Mouse (Mus musculus): Measurements from ENCODE around the gene Eml1. TPM values are rescaled to one million over a fixed set of nuclear protein-coding genes. Genes with fewer than 3 reads are reported as not detected.

The Eml1 gene
- polyA plus RNA-seq, 1 experiment from 2014 or later, result 48.9 TPM

- H3K4me2 ChIP-seq (ENCODE audit: low read depth, low read length), result no peak overlapping the region
- no peaks in the 10 kb centered on the region for H3K27me3 ChIP-seq (ENCODE audit: control insufficient read depth, insufficient read depth, low read length)
- H3K4me1 ChIP-seq (ENCODE audit: control insufficient read depth, insufficient read depth, low read length), result 0 out of 2 replicates have a peak, but pooled peaks cover 4% of the 10 kb centered on the region
- no peak overlapping the region for H3K4me3 ChIP-seq (ENCODE audit: low read depth, low read length)
- H3K27ac ChIP-seq (ENCODE audit: low read depth, low read length), result no peak overlapping the region
- H3K36me3 ChIP-seq (ENCODE audit: control insufficient read depth, insufficient read depth, low read length), result no peaks in the 10 kb centered on the region
- H3K9ac ChIP-seq (replicated peaks; ENCODE audit: low read depth, low read length), result no peak overlapping the region
- no peaks in the 10 kb centered on the region for H3K9me3 ChIP-seq (ENCODE audit: control insufficient read depth, low read length)
- no peak for ATAC-seq (ENCODE audit: low read depth)
- 84% methylated on average over 7 of the region's 7 CpGs for WGBS
Observed at GRCm38 (mm10) chr12:108365868-108366267, 4.9 kb upstream of the Eml1 start.

DNA sequence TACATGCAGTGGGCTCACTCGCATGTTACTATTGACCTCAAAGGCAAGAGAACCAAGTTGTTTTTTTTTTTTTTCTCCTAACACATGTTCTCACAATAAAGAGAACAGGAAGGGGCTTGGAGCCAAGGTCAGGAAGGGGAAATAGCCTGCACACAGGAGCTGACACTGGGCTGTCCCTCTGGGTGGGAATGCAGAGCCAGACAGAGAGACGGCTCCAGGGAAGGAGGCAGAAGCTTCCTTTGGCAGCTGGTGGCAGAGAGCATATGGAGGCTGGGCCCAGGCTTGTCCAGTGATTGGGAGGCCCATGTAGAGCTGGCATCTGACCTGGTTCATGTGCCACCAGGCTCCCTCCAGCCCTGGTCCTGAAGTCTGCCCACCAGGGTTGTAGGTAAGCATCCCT, 2.8 kb upstream of the Eml1 start:
- H3K27ac ChIP-seq (ENCODE audit: low read depth, low read length), result no peak overlapping the region
- no peaks in the 10 kb centered on the region for H3K36me3 ChIP-seq (ENCODE audit: control insufficient read depth, insufficient read depth, low read length)
- ATAC-seq (ENCODE audit: low read depth), result no peak
- H3K9ac ChIP-seq (replicated peaks; ENCODE audit: low read depth, low read length), result no peak overlapping the region
- H3K4me3 ChIP-seq (ENCODE audit: low read depth, low read length), result no peak overlapping the region
- WGBS, result 92% methylated on average over 2 of the region's 2 CpGs
- H3K9me3 ChIP-seq (ENCODE audit: control insufficient read depth, low read length), result no peaks in the 10 kb centered on the region
- no peaks in the 10 kb centered on the region for H3K27me3 ChIP-seq (ENCODE audit: control insufficient read depth, insufficient read depth, low read length)
- H3K4me1 ChIP-seq (ENCODE audit: control insufficient read depth, insufficient read depth, low read length), result 0 out of 2 replicates have a peak, but pooled peaks cover 4% of the 10 kb centered on the region
- no peak overlapping the region for H3K4me2 ChIP-seq (ENCODE audit: low read depth, low read length)

GRCm38 (mm10) chr12:108368921-108369320, 1.8 kb upstream of the Eml1 start:
- Histone ChIP-seq H3K4me1 (ENCODE audit: control insufficient read depth, insufficient read depth, low read length) (0 out of 2 replicates have a peak, but pooled peaks cover under 1% of the 10 kb centered on the region), H3K27ac (ENCODE audit: low read depth, low read length) (no peak overlapping the region), H3K9ac (replicated peaks; ENCODE audit: low read depth, low read length) (no peak overlapping the region), H3K9me3 (ENCODE audit: control insufficient read depth, low read length) (no peaks in the 10 kb centered on the region), H3K27me3 (ENCODE audit: control insufficient read depth, insufficient read depth, low read length) (no peaks in the 10 kb centered on the region), H3K36me3 (ENCODE audit: control insufficient read depth, insufficient read depth, low read length) (no peaks in the 10 kb centered on the region), H3K4me3 (ENCODE audit: low read depth, low read length) (no peak overlapping the region), H3K4me2 (ENCODE audit: low read depth, low read length) (no peak overlapping the region)
- WGBS, result 30% methylated on average over 5 of the region's 5 CpGs
- no peak for ATAC-seq (ENCODE audit: low read depth)

DNA sequence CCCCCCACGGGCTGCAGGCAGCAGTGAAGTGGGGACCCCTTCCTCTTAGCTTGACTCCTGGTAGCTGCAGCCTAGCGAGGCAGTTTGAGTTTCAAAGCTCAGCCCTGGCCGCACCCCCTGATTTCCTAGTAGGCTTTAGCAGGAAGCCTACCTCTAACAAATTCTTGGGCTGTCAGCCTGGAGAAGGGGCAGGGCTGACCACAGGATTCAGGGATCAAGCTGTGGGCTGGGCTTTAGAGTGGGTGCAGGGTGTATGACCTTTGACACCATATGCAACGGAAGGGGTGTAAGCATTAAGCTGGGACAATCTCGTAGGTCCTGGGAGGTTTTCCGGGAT, 640 bp downstream of the Eml1 start:
- H3K9me3 ChIP-seq (ENCODE audit: control insufficient read depth, low read length), result no peaks in the 10 kb centered on the region
- no peak overlapping the region for H3K9ac ChIP-seq (replicated peaks; ENCODE audit: low read depth, low read length)
- H3K4me3 ChIP-seq (ENCODE audit: low read depth, low read length), result no peak overlapping the region
- no peak overlapping the region for H3K4me2 ChIP-seq (ENCODE audit: low read depth, low read length)
- H3K27ac ChIP-seq (ENCODE audit: low read depth, low read length), result no peak overlapping the region
- H3K36me3 ChIP-seq (ENCODE audit: control insufficient read depth, insufficient read depth, low read length), result no peaks in the 10 kb centered on the region
- no peaks in the 10 kb centered on the region for H3K27me3 ChIP-seq (ENCODE audit: control insufficient read depth, insufficient read depth, low read length)
- no peaks in the 10 kb centered on the region for H3K4me1 ChIP-seq (ENCODE audit: control insufficient read depth, insufficient read depth, low read length)
- 80% methylated on average over 6 of the region's 6 CpGs for WGBS
- no peak for ATAC-seq (ENCODE audit: low read depth)

DNA sequence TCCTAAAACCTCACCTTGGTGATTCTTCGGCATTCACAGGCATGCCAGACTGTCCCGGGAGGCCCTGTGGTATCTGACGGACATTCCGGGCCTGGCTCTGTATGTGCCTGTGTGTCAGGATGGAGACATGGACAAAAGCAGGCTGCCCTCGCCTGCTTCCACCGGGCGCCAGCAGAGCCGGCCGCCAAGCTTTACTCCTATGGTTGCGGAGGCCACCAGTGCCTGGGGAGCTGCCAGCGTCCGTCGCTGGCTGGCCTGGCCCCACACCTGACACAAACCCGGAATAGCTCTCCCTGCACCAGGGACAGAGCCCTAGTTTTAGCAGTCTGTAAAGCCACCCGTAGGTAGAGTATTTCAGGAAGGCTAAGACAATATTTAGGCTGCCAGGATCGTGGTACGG, 1.5 kb downstream of the Eml1 start:
- Histone ChIP-seq H3K36me3 (ENCODE audit: control insufficient read depth, insufficient read depth, low read length) (no peaks in the 10 kb centered on the region), H3K27me3 (ENCODE audit: control insufficient read depth, insufficient read depth, low read length) (no peaks in the 10 kb centered on the region), H3K9ac (replicated peaks; ENCODE audit: low read depth, low read length) (no peak overlapping the region), H3K4me3 (ENCODE audit: low read depth, low read length) (no peak overlapping the region), H3K4me2 (ENCODE audit: low read depth, low read length) (no peak overlapping the region), H3K9me3 (ENCODE audit: control insufficient read depth, low read length) (no peaks in the 10 kb centered on the region), H3K4me1 (ENCODE audit: control insufficient read depth, insufficient read depth, low read length) (no peaks in the 10 kb centered on the region), H3K27ac (ENCODE audit: low read depth, low read length) (no peak overlapping the region)
- ATAC-seq (ENCODE audit: low read depth), result no peak
- WGBS, result 71% methylated on average over 17 of the region's 17 CpGs

DNA sequence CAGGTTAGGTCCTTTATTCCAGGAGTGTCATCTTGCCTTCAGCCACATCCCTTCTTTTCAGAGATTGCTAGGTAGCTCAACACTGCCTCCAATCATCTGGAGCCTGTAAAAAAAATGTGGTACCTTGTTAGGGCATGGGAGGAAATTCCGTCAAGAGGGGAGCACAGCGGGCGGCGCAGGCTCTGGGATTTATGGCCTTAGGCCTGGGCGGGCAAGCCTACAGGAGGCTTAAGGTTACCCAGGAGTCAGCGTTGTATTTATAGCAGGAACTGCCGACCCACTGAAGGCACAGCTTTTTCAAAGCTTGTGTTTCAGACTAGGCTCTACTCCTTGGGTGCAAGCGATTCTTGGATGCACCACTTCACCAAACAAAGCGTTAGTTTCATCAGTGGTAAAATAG, 2.9 kb downstream of the Eml1 start:
- no peak overlapping the region for H3K4me2 ChIP-seq (ENCODE audit: low read depth, low read length)
- no peak for ATAC-seq (ENCODE audit: low read depth)
- H3K9ac ChIP-seq (replicated peaks; ENCODE audit: low read depth, low read length), result no peak overlapping the region
- WGBS, result 16% methylated on average over 9 of the region's 9 CpGs
- no peaks in the 10 kb centered on the region for H3K27me3 ChIP-seq (ENCODE audit: control insufficient read depth, insufficient read depth, low read length)
- H3K4me1 ChIP-seq (ENCODE audit: control insufficient read depth, insufficient read depth, low read length), result no peaks in the 10 kb centered on the region
- no peak overlapping the region for H3K27ac ChIP-seq (ENCODE audit: low read depth, low read length)
- no peaks in the 10 kb centered on the region for H3K9me3 ChIP-seq (ENCODE audit: control insufficient read depth, low read length)
- H3K36me3 ChIP-seq (ENCODE audit: control insufficient read depth, insufficient read depth, low read length), result no peaks in the 10 kb centered on the region
- no peak overlapping the region for H3K4me3 ChIP-seq (ENCODE audit: low read depth, low read length)

DNA sequence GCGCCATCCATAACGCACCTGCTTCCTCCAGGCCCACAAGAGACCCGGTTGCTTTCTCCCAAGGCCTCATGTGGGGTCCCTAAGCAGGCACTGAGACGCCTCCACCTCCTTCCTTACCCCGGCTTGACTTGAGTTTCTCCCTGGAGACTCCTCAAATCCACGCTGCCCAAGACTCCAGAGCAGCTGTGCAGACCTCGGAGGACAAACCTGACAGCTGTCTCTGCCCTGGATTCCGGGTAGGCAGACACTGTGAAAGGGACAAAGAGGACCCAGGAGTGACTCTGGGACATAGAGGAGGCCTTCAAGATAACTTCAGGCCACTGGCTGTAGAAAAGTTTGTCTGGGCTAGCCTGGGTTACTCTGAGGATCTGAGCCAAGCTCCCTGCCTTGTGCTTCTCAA, 3.9 kb downstream of the Eml1 start:
- no peak overlapping the region for H3K27ac ChIP-seq (ENCODE audit: low read depth, low read length)
- H3K4me3 ChIP-seq (ENCODE audit: low read depth, low read length), result no peak overlapping the region
- no peaks in the 10 kb centered on the region for H3K9me3 ChIP-seq (ENCODE audit: control insufficient read depth, low read length)
- H3K9ac ChIP-seq (replicated peaks; ENCODE audit: low read depth, low read length), result no peak overlapping the region
- no peaks in the 10 kb centered on the region for H3K27me3 ChIP-seq (ENCODE audit: control insufficient read depth, insufficient read depth, low read length)
- no peaks in the 10 kb centered on the region for H3K4me1 ChIP-seq (ENCODE audit: control insufficient read depth, insufficient read depth, low read length)
- 71% methylated on average over 8 of the region's 8 CpGs for WGBS
- H3K36me3 ChIP-seq (ENCODE audit: control insufficient read depth, insufficient read depth, low read length), result no peaks in the 10 kb centered on the region
- H3K4me2 ChIP-seq (ENCODE audit: low read depth, low read length), result no peak overlapping the region
- ATAC-seq (ENCODE audit: low read depth), result no peak

DNA sequence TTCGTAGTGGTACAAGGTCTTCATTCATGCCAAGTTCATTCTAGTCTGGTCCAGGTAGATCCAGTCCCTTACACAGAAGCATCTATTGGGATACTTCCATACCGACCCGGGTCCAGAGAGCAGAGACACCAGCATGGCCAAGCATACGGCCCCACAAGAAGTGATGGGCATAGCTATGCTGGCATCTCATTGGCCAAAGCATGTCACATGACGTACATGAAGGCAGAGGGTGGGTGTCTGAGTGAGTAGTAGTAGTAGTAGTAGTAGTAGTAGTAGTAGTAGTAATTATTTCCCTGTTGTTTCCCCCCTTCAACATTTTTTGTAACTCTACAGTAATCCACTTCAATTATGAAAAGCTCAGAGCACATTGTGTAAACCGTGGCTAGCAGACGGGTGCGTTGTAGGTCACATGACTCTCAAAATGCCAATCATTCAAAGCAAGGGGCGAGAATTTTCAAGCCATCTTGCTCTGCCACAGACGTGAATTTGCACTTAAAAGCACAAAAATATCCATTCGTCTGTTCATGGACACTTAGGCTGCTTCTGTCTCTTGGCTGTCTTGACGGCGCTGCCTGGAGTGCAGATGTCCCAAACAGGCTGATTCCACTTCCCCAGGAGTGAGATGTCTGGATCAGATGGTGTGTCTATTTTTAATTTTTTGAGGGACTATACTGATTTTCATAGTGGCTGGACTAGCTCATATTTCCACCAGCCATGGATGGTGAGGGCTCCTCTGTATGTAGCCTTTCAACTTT, 7.8 kb downstream of the Eml1 start:
- Histone ChIP-seq H3K27ac (ENCODE audit: low read depth, low read length) (no peak overlapping the region), H3K36me3 (ENCODE audit: control insufficient read depth, insufficient read depth, low read length) (no peaks in the 10 kb centered on the region), H3K27me3 (ENCODE audit: control insufficient read depth, insufficient read depth, low read length) (no peaks in the 10 kb centered on the region), H3K9me3 (ENCODE audit: control insufficient read depth, low read length) (no peaks in the 10 kb centered on the region), H3K4me1 (ENCODE audit: control insufficient read depth, insufficient read depth, low read length) (no peaks in the 10 kb centered on the region), H3K4me3 (ENCODE audit: low read depth, low read length) (no peak overlapping the region), H3K4me2 (ENCODE audit: low read depth, low read length) (no peak overlapping the region), H3K9ac (replicated peaks; ENCODE audit: low read depth, low read length) (no peak overlapping the region)
- no peak for ATAC-seq (ENCODE audit: low read depth)
- 87% methylated on average over 13 of the region's 13 CpGs for WGBS

DNA sequence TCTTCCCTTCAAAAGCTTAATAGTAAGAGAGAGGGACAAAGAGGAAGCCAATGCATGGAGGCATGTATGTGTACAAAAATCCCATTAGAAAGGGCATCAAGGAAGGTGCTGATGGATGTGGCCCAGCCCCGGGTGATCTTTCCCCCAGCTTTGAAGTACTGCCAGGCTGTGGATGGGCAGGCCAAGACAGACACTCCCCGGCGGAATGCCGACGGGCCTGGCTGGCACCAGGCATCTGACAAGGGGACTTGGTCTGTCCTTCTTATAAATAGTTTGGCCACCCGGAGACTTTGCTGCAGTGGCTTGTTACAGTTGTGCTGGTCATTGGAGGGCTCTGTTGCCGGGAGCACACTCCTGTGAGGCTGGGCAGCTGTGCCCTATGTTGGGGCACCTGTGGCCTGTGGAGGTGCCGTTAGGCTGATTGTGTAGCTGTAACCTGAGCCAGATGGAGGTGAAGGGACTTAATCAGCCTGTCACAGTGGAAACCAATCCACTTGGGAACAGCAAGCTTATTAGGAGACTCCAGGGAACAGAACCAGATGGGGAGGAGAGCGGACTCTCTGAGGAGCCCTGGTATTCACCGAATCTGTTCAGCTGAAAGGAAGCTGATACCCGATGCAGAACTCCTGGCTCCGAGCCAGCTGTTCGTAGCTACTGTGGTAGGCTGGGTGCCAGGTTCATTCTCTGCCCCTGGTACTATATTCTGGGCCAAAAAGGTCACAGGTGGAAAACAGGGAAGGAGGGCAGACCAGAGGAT, 15.9 kb downstream of the Eml1 start:
- H3K9ac ChIP-seq (replicated peaks; ENCODE audit: low read depth, low read length), result no peak overlapping the region
- peak; percentile 60; the same call in 1 of the 2 replicates for ATAC-seq (ENCODE audit: low read depth)
- 43% methylated on average over 13 of the region's 13 CpGs for WGBS
- H3K27ac ChIP-seq (ENCODE audit: low read depth, low read length), result no peak overlapping the region
- no peaks in the 10 kb centered on the region for H3K36me3 ChIP-seq (ENCODE audit: control insufficient read depth, insufficient read depth, low read length)
- H3K27me3 ChIP-seq (ENCODE audit: control insufficient read depth, insufficient read depth, low read length), result no peaks in the 10 kb centered on the region
- H3K9me3 ChIP-seq (ENCODE audit: control insufficient read depth, low read length), result no peaks in the 10 kb centered on the region
- H3K4me2 ChIP-seq (ENCODE audit: low read depth, low read length), result no peak overlapping the region
- H3K4me3 ChIP-seq (ENCODE audit: low read depth, low read length), result no peak overlapping the region
- no peaks in the 10 kb centered on the region for H3K4me1 ChIP-seq (ENCODE audit: control insufficient read depth, insufficient read depth, low read length)
